Mouse (Mus musculus) liver, postnatal 0 days (tissue): ENCODE data around the gene 1700015F17Rik.

Source experiments
- CTCF ChIP-seq: sonication (generic); IDR thresholded peaks from 2 replicates; pipeline ENCODE4 v1.5.1; 2016; ENCODE audit warnings: antibody characterized with exemption, low read depth
- EP300 ChIP-seq: IDR thresholded peaks from 2 replicates; pipeline ENCODE4 v1.6.1; 2016; ENCODE audit warnings: antibody characterized with exemption, low read depth, mild to moderate bottlenecking

- no peak for TF ChIP-seq CTCF
- no peak for TF ChIP-seq EP300
Measured at GRCm38 (mm10) chr5:5510989-5511388, 32.0 kb upstream of the 1700015F17Rik start.
